Mouse (Mus musculus) brain, embryonic 14.5 days (tissue): ENCODE measurements around the gene Slc39a11.

Experiments used
- CTCF ChIP-seq: fragments of 200-500 bp; IDR thresholded peaks from 2 replicates; pipeline ENCODE4 v1.5.1; 2012; ENCODE audit warnings: inconsistent platforms, mild to moderate bottlenecking, moderate library complexity, borderline replicate concordance; ENCODE audit not compliant: insufficient read depth, insufficient read length; ENCODE audit errors: extremely low read depth
- POLR2A ChIP-seq: fragments of 200-500 bp; IDR thresholded peaks from 2 replicates; pipeline ENCODE4 v1.6.1; 2012; ENCODE audit warnings: mild to moderate bottlenecking, inconsistent platforms, borderline replicate concordance; ENCODE audit not compliant: poor library complexity, insufficient read depth, insufficient read length, severe bottlenecking; ENCODE audit errors: extremely low read depth

- TF ChIP-seq CTCF (no peak), POLR2A (no peak)
Measured at GRCm38 (mm10) chr11:113265567-113265966, 384.3 kb downstream of the Slc39a11 start.
